ENCODE assay signal across 17 mouse cellular contexts in the genomic region with DNA sequence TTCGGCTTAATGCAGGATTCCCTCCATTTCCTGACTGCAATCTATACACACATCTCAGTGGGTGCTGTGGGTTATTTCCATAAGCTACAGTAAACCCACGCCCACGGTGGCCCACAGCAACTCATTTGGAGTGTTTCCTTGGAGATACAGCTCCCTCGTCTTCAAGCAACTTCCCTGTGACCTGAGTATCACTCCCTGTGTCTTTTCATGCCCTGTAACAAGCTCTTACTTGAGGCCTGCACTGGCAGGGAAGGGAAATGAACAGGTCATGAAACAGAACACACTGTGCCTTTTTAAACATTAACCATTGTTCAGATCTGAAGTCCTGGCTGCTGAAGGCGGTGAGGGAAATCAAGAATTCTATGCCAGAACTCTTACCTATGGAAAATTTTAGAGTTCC. TPM values are rescaled to one million over a fixed set of nuclear protein-coding genes. Genes with fewer than 3 reads are reported as not detected.
DNase-seq lines count a peak whose midpoint lies in the region; ATAC-seq and TF ChIP-seq lines count a peak whose summit lies in the region.
"Had no signal": no experiment of that assay in that cellular context is flagged by ENCODE, and none has a peak within 500 bp of the region (broad histone marks: within the 10 kb centered on the region; RNA-seq: fewer than 3 reads in every experiment).

No protein-coding gene starts in this region.

- H3K27ac ChIP-seq in liver, postnatal 0 days (ENCODE audit: low read depth): peak overlapping the region; percentile 71
- H3K27ac ChIP-seq in liver, embryonic 12.5 days: no peak overlapping the region
- H3K27ac ChIP-seq in intestine, embryonic 16.5 days (ENCODE audit: low read length): peak overlapping the region; percentile 76
- no peak overlapping the region for H3K27ac ChIP-seq in midbrain, embryonic 15.5 days
- no peak overlapping the region for H3K27ac ChIP-seq in midbrain, embryonic 14.5 days (replicated peaks; ENCODE audit: low read depth, low read length)
- H3K27ac ChIP-seq: embryonic facial prominence, embryonic 12.5 days; forebrain, embryonic 10.5 days; hindbrain, embryonic 15.5 days; midbrain, embryonic 13.5 days had no signal

- ATAC-seq in liver, postnatal 0 days: no peak
- ATAC-seq in liver, embryonic 12.5 days: no peak
- ATAC-seq in intestine, embryonic 16.5 days: peak; percentile 75
- ATAC-seq in midbrain, embryonic 15.5 days (replicated peaks): no peak
- ATAC-seq in midbrain, embryonic 14.5 days (ENCODE audit: low FRiP score, low TSS enrichment): no peak
- ATAC-seq: CD4-positive, CD25-positive, alpha-beta regulatory T cell, adult 4 months; midbrain, embryonic 13.5 days had no signal

- H3K4me3 ChIP-seq in liver, postnatal 0 days (ENCODE audit: low read depth, low read length): no peak overlapping the region
- H3K4me3 ChIP-seq in liver, embryonic 12.5 days: no peak overlapping the region
- no peak overlapping the region for H3K4me3 ChIP-seq in intestine, embryonic 16.5 days (ENCODE audit: low read length)
- no peak overlapping the region for H3K4me3 ChIP-seq in midbrain, embryonic 15.5 days
- no peak overlapping the region for H3K4me3 ChIP-seq in midbrain, embryonic 14.5 days (replicated peaks; ENCODE audit: low read depth, low read length)
- H3K4me3 ChIP-seq: embryonic facial prominence, embryonic 12.5 days; forebrain, embryonic 10.5 days; hindbrain, embryonic 15.5 days; midbrain, embryonic 13.5 days had no signal

- H3K9ac ChIP-seq in liver, postnatal 0 days (replicated peaks): no peak overlapping the region
- H3K9ac ChIP-seq in liver, embryonic 12.5 days: no peak overlapping the region
- H3K9ac ChIP-seq in intestine, embryonic 16.5 days (ENCODE audit: low read depth, low read length): 0 out of 2 replicates have a peak overlapping the region, but pooled peaks have one; percentile 24
- H3K9ac ChIP-seq in midbrain, embryonic 15.5 days: no peak overlapping the region
- H3K9ac ChIP-seq in midbrain, embryonic 14.5 days (replicated peaks; ENCODE audit: low read length): no peak overlapping the region
- H3K9ac ChIP-seq: embryonic facial prominence, embryonic 12.5 days; hindbrain, embryonic 15.5 days; midbrain, embryonic 13.5 days had no signal

- no peaks in the 10 kb centered on the region for H3K27me3 ChIP-seq in liver, postnatal 0 days (ENCODE audit: insufficient read depth, low read length)
- H3K27me3 ChIP-seq in liver, embryonic 12.5 days (replicated peaks): peaks cover 6% of the 10 kb centered on the region
- H3K27me3 ChIP-seq in intestine, embryonic 16.5 days (replicated peaks; ENCODE audit: control insufficient read depth, insufficient read depth, low read length): no peaks in the 10 kb centered on the region
- H3K27me3 ChIP-seq in midbrain, embryonic 15.5 days (replicated peaks): no peaks in the 10 kb centered on the region
- H3K27me3 ChIP-seq in midbrain, embryonic 14.5 days (ENCODE audit: control insufficient read depth, insufficient read depth, low read length): no peaks in the 10 kb centered on the region
- H3K27me3 ChIP-seq: embryonic facial prominence, embryonic 12.5 days; hindbrain, embryonic 15.5 days; midbrain, embryonic 13.5 days had no signal

- H3K4me2 ChIP-seq in liver, postnatal 0 days (ENCODE audit: low read depth, low read length): no peak overlapping the region
- H3K4me2 ChIP-seq in liver, embryonic 12.5 days: no peak overlapping the region
- H3K4me2 ChIP-seq in intestine, embryonic 16.5 days (ENCODE audit: low read depth, low read length): no peak overlapping the region
- no peak overlapping the region for H3K4me2 ChIP-seq in midbrain, embryonic 15.5 days
- H3K4me2 ChIP-seq in midbrain, embryonic 14.5 days (ENCODE audit: low read length): no peak overlapping the region
- H3K4me2 ChIP-seq: embryonic facial prominence, embryonic 12.5 days; hindbrain, embryonic 15.5 days; midbrain, embryonic 13.5 days had no signal

- WGBS in liver, postnatal 0 days (ENCODE audit: insufficient replicate concordance): 49% methylated on average over 5 of the region's 5 CpGs
- 57% methylated on average over 5 of the region's 5 CpGs for WGBS in liver, embryonic 12.5 days (ENCODE audit: insufficient replicate concordance)
- 57% methylated on average over 5 of the region's 5 CpGs for WGBS in intestine, embryonic 16.5 days
- WGBS in midbrain, embryonic 15.5 days: 82% methylated on average over 5 of the region's 5 CpGs
- WGBS in midbrain, embryonic 14.5 days: 83% methylated on average over 5 of the region's 5 CpGs

- no peak for DNase-seq in liver, postnatal 0 days
- peak; percentile 61 to 74 for DNase-seq in kidney, adult 8-10 months
- DNase-seq in right cerebral cortex, adult 2 months (ENCODE audit: low spot score in 2 of 2): peak; percentile 66 to 72
- no peak for DNase-seq in midbrain, embryonic 14.5 days
- DNase-seq in testis, postnatal 14 days (ENCODE audit: low spot score): no peak
- DNase-seq: adrenal gland, postnatal 14 days; cerebellum, postnatal 25 days; heart, postnatal 10 days; lung, postnatal 10 days had no signal

- peaks cover 7% of the 10 kb centered on the region for H3K4me1 ChIP-seq in liver, postnatal 0 days (ENCODE audit: insufficient read depth)
- H3K4me1 ChIP-seq in liver, embryonic 12.5 days: peaks cover 2% of the 10 kb centered on the region; the same call in 1 of the 2 replicates
- H3K4me1 ChIP-seq in intestine, embryonic 16.5 days (ENCODE audit: control insufficient read depth, insufficient read depth, low read length): peaks cover 9% of the 10 kb centered on the region; the same call in 1 of the 2 replicates
- 0 out of 2 replicates have a peak, but pooled peaks cover under 1% of the 10 kb centered on the region for H3K4me1 ChIP-seq in midbrain, embryonic 15.5 days
- no peaks in the 10 kb centered on the region for H3K4me1 ChIP-seq in midbrain, embryonic 14.5 days (ENCODE audit: control insufficient read depth, insufficient read depth, low read length)

- H3K9me3 ChIP-seq in liver, postnatal 0 days (ENCODE audit: low read length): no peaks in the 10 kb centered on the region
- H3K9me3 ChIP-seq in liver, embryonic 12.5 days (replicated peaks): no peaks in the 10 kb centered on the region
- H3K9me3 ChIP-seq in intestine, embryonic 16.5 days (ENCODE audit: control insufficient read depth, low read length): no peaks in the 10 kb centered on the region
- no peaks in the 10 kb centered on the region for H3K9me3 ChIP-seq in midbrain, embryonic 15.5 days
- H3K9me3 ChIP-seq in midbrain, embryonic 14.5 days (ENCODE audit: control insufficient read depth, low read length): no peaks in the 10 kb centered on the region
- H3K9me3 ChIP-seq: embryonic facial prominence, embryonic 12.5 days; forebrain, embryonic 10.5 days; hindbrain, embryonic 15.5 days; midbrain, embryonic 13.5 days had no signal

- H3K36me3 ChIP-seq in liver, postnatal 0 days (replicated peaks; ENCODE audit: insufficient read depth, low read length): no peaks in the 10 kb centered on the region
- H3K36me3 ChIP-seq in liver, embryonic 12.5 days: no peaks in the 10 kb centered on the region
- H3K36me3 ChIP-seq in intestine, embryonic 16.5 days (ENCODE audit: control insufficient read depth, insufficient read depth, low read length): no peaks in the 10 kb centered on the region
- H3K36me3 ChIP-seq in midbrain, embryonic 15.5 days (replicated peaks): no peaks in the 10 kb centered on the region
- no peaks in the 10 kb centered on the region for H3K36me3 ChIP-seq in midbrain, embryonic 14.5 days (ENCODE audit: control insufficient read depth, insufficient read depth, low read length)
- H3K36me3 ChIP-seq: embryonic facial prominence, embryonic 12.5 days; forebrain, embryonic 10.5 days; hindbrain, embryonic 15.5 days; midbrain, embryonic 13.5 days had no signal

- TF ChIP-seq EP300 in liver, postnatal 0 days (IDR thresholded peaks at IDR 0.05; ENCODE audit: low read depth): no peak

- TF ChIP-seq CTCF in liver, postnatal 0 days (IDR thresholded peaks at IDR 0.05; ENCODE audit: low read depth): no peak

RNA-seq across cellular contexts. Expression of a gene that starts 40.3 kb away (rescaled TPM):
- 15.4 and 16.8 TPM in 2 replicates for polyA plus RNA-seq in liver, postnatal 0 days (2015; fragmentation: Nextera tagmentation; extraction: Ambion mirVana)
- polyA plus RNA-seq in liver, embryonic 12.5 days (2016; fragmentation: Nextera tagmentation; extraction: Ambion mirVana): 17.9 and 18.7 TPM in 2 replicates
- 37.2 and 37.5 TPM in 2 replicates for polyA plus RNA-seq in intestine, embryonic 16.5 days (2015; fragmentation: Nextera tagmentation; extraction: Ambion mirVana)
- 27.0 and 28.3 TPM in 2 replicates for polyA plus RNA-seq in midbrain, embryonic 15.5 days (2015; fragmentation: Nextera tagmentation; extraction: Ambion mirVana)
- 20.7 and 25.4 TPM in 2 replicates for polyA plus RNA-seq in midbrain, embryonic 14.5 days (2014; fragmentation: Nextera tagmentation; extraction: Ambion mirVana)

Comparison
In these comparisons a context has a peak if more than half of its experiments do, and no peak if none do; other contexts are left out.
1. H3K27ac ChIP-seq: peak in liver, postnatal 0 days (single experiment) and intestine, embryonic 16.5 days (single experiment); none in liver, embryonic 12.5 days (single experiment), midbrain, embryonic 15.5 days (single experiment) and midbrain, embryonic 14.5 days (single experiment).
2. DNase-seq: peak in kidney, adult 8-10 months (2 of 2) and right cerebral cortex, adult 2 months (2 of 2); none in liver, postnatal 0 days (single experiment), midbrain, embryonic 14.5 days (single experiment) and testis, postnatal 14 days (single experiment).